Mouse (Mus musculus): ENCODE data around the gene Prss12. TPM values are rescaled to one million over a fixed set of nuclear protein-coding genes. Genes with fewer than 3 reads are reported as not detected.

Gene Prss12
- polyA plus RNA-seq, 1 experiment from 2014 or later, result 0.89 TPM

DNA sequence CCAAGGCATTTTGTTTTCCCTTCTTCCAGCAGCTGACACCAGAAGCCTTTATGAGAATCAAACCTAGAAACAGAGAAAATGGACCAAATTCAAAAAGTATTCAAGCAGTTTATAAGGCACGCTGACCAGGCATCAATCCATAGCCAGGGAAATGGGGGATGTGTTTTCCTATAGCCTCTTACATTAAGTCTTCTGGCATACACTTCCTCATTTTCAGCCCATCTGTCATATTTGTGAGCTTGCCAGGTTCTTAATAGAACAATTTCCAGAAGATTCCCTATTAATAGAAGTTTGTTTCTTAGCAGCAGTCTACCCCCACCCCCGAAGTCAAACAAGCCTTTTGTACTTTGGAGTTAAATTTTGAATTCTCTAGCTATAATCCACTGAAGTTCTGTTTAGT is 84.4 kb downstream of the Prss12 start:
- Histone ChIP-seq H3K27me3 (ENCODE audit: control insufficient read depth, insufficient read depth, low read length) (no peaks in the 10 kb centered on the region), H3K36me3 (ENCODE audit: control insufficient read depth, insufficient read depth, low read length) (no peaks in the 10 kb centered on the region), H3K27ac (ENCODE audit: low read depth, low read length) (no peak overlapping the region), H3K4me3 (ENCODE audit: low read depth, low read length) (no peak overlapping the region), H3K9me3 (replicated peaks; ENCODE audit: control insufficient read depth, low read length) (no peaks in the 10 kb centered on the region), H3K4me1 (ENCODE audit: control insufficient read depth, insufficient read depth, low read length) (no peaks in the 10 kb centered on the region), H3K9ac (ENCODE audit: low read depth, low read length) (no peak overlapping the region), H3K4me2 (no peak overlapping the region)
- WGBS (ENCODE audit: insufficient replicate concordance), result 70% methylated on average over 2 of the region's 2 CpGs
- no peak for ATAC-seq (replicated peaks; ENCODE audit: insufficient number of reproducible peaks, low FRiP score, low TSS enrichment)

DNA sequence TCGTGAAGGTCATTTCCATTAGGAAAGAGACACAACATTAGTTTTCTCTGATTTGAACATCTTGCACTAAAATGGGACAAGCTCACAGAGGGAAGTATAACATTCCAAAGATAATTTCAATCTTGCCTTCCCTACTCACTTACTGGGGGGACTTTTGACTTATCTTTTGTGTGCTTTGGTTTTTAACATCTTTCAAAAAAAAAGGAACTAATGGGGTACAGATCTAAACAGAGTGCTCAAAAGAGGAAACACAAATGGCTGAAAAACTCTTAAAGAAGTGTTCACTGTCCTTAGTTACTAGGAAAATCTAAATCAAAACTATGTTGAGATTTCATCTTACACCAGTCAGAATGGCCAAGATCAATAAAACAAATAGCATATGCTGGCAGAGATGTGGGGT is 90.6 kb downstream of the Prss12 start:
- Histone ChIP-seq H3K27me3 (ENCODE audit: control insufficient read depth, insufficient read depth, low read length) (no peaks in the 10 kb centered on the region), H3K9ac (ENCODE audit: low read depth, low read length) (no peak overlapping the region), H3K4me1 (ENCODE audit: control insufficient read depth, insufficient read depth, low read length) (no peaks in the 10 kb centered on the region), H3K27ac (ENCODE audit: low read depth, low read length) (no peak overlapping the region), H3K4me3 (ENCODE audit: low read depth, low read length) (no peak overlapping the region), H3K9me3 (replicated peaks; ENCODE audit: control insufficient read depth, low read length) (no peaks in the 10 kb centered on the region), H3K36me3 (ENCODE audit: control insufficient read depth, insufficient read depth, low read length) (no peaks in the 10 kb centered on the region), H3K4me2 (no peak overlapping the region)
- no peak for ATAC-seq (replicated peaks; ENCODE audit: insufficient number of reproducible peaks, low FRiP score, low TSS enrichment)
- WGBS (ENCODE audit: insufficient replicate concordance), result 72% methylated on average over 1 of the region's 1 CpGs

GRCm38 (mm10) chr3:123543585-123544304 is 97.0 kb downstream of the Prss12 start:
- H3K27me3 ChIP-seq (ENCODE audit: control insufficient read depth, insufficient read depth, low read length), result no peaks in the 10 kb centered on the region
- H3K27ac ChIP-seq (ENCODE audit: low read depth, low read length), result no peak overlapping the region
- no peaks in the 10 kb centered on the region for H3K4me1 ChIP-seq (ENCODE audit: control insufficient read depth, insufficient read depth, low read length)
- H3K9me3 ChIP-seq (replicated peaks; ENCODE audit: control insufficient read depth, low read length), result no peaks in the 10 kb centered on the region
- WGBS (ENCODE audit: insufficient replicate concordance), result 76% methylated on average over 6 of the region's 6 CpGs
- no peak overlapping the region for H3K4me3 ChIP-seq (ENCODE audit: low read depth, low read length)
- ATAC-seq (replicated peaks; ENCODE audit: insufficient number of reproducible peaks, low FRiP score, low TSS enrichment), result no peak
- no peak overlapping the region for H3K4me2 ChIP-seq
- no peak overlapping the region for H3K9ac ChIP-seq (ENCODE audit: low read depth, low read length)
- H3K36me3 ChIP-seq (ENCODE audit: control insufficient read depth, insufficient read depth, low read length), result no peaks in the 10 kb centered on the region

DNA sequence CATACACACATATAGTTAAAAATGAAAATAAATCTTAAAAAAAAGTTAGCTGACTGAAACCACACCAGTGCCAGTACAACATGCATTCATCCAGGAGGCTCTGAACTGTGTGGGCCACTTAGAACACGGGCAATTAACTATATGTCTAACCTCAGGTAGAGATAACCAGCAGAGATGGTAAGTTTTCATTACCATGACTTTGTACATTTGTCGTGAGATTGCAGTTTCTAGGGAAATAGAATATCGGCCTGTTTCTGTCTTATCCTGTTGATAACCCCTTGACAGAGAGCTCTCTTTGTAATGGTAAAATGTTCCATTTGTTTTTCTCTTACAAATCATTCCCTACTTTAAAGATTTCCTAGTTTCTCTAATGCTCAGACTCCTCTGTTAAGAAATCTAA is 103.8 kb downstream of the Prss12 start:
- Histone ChIP-seq H3K27ac (ENCODE audit: low read depth, low read length) (no peak overlapping the region), H3K36me3 (ENCODE audit: control insufficient read depth, insufficient read depth, low read length) (no peaks in the 10 kb centered on the region), H3K9me3 (replicated peaks; ENCODE audit: control insufficient read depth, low read length) (no peaks in the 10 kb centered on the region), H3K27me3 (ENCODE audit: control insufficient read depth, insufficient read depth, low read length) (no peaks in the 10 kb centered on the region), H3K4me1 (ENCODE audit: control insufficient read depth, insufficient read depth, low read length) (no peaks in the 10 kb centered on the region), H3K4me3 (ENCODE audit: low read depth, low read length) (no peak overlapping the region), H3K4me2 (no peak overlapping the region), H3K9ac (ENCODE audit: low read depth, low read length) (no peak overlapping the region)
- WGBS (ENCODE audit: insufficient replicate concordance), result 71% methylated on average over 3 of the region's 3 CpGs
- no peak for ATAC-seq (replicated peaks; ENCODE audit: insufficient number of reproducible peaks, low FRiP score, low TSS enrichment)

DNA sequence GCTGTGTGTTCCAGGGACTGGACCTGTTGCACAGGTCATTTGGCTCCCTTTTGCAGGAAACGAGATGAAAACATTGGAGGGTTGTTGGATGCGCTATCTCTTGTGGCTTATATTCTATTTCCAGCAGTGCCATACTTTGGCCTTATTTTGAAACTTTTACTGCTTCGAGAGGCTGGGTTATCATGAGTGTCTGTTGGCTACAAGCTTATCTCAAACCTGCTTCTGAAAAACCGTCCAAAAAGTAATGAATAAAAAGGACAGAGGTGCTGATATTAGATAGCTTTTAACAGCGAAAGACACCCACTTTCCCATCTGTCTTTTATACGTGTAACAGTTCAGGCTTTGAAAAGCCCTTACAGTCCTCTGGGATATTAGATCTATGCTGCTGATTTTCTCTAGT is 107.2 kb downstream of the Prss12 start:
- no peak overlapping the region for H3K4me3 ChIP-seq (ENCODE audit: low read depth, low read length)
- H3K27ac ChIP-seq (ENCODE audit: low read depth, low read length), result no peak overlapping the region
- no peak overlapping the region for H3K9ac ChIP-seq (ENCODE audit: low read depth, low read length)
- H3K4me2 ChIP-seq, result no peak overlapping the region
- H3K9me3 ChIP-seq (replicated peaks; ENCODE audit: control insufficient read depth, low read length), result no peaks in the 10 kb centered on the region
- no peak for ATAC-seq (replicated peaks; ENCODE audit: insufficient number of reproducible peaks, low FRiP score, low TSS enrichment)
- no peaks in the 10 kb centered on the region for H3K36me3 ChIP-seq (ENCODE audit: control insufficient read depth, insufficient read depth, low read length)
- H3K4me1 ChIP-seq (ENCODE audit: control insufficient read depth, insufficient read depth, low read length), result no peaks in the 10 kb centered on the region
- H3K27me3 ChIP-seq (ENCODE audit: control insufficient read depth, insufficient read depth, low read length), result no peaks in the 10 kb centered on the region
- WGBS (ENCODE audit: insufficient replicate concordance), result 61% methylated on average over 6 of the region's 6 CpGs

- no peak for ATAC-seq (replicated peaks; ENCODE audit: insufficient number of reproducible peaks, low FRiP score, low TSS enrichment)
- Histone ChIP-seq H3K4me1 (ENCODE audit: control insufficient read depth, insufficient read depth, low read length) (no peaks in the 10 kb centered on the region), H3K4me2 (no peak overlapping the region), H3K9ac (ENCODE audit: low read depth, low read length) (no peak overlapping the region), H3K36me3 (ENCODE audit: control insufficient read depth, insufficient read depth, low read length) (no peaks in the 10 kb centered on the region), H3K27me3 (ENCODE audit: control insufficient read depth, insufficient read depth, low read length) (no peaks in the 10 kb centered on the region), H3K4me3 (ENCODE audit: low read depth, low read length) (no peak overlapping the region), H3K9me3 (replicated peaks; ENCODE audit: control insufficient read depth, low read length) (no peaks in the 10 kb centered on the region), H3K27ac (ENCODE audit: low read depth, low read length) (no peak overlapping the region)
- 84% methylated on average over 7 of the region's 7 CpGs for WGBS (ENCODE audit: insufficient replicate concordance)
These were observed 108.6 kb downstream of the Prss12 start for GRCm38 (mm10) chr3:123555254-123555865.

Other genes starting within 250 kb of the Prss12 start
- 21.8 and 25.6 TPM in 2 replicates for gene Synpo2, start 210.8 kb upstream of the Prss12 start, polyA plus RNA-seq (2014; fragmentation: Nextera tagmentation; extraction: Ambion mirVana)
- gene Sec24d, start 179.5 kb upstream of the Prss12 start, polyA plus RNA-seq (2014; fragmentation: Nextera tagmentation; extraction: Ambion mirVana), result 66.1 and 73.4 TPM in 2 replicates
- gene Mettl14, start 60.8 kb upstream of the Prss12 start, polyA plus RNA-seq (2014; fragmentation: Nextera tagmentation; extraction: Ambion mirVana), result 17.9 and 22.4 TPM in 2 replicates
- gene Ndst3, start 243.9 kb downstream of the Prss12 start, polyA plus RNA-seq (2014; fragmentation: Nextera tagmentation; extraction: Ambion mirVana), result 0.10 and 0.64 TPM in 2 replicates